Mouse (Mus musculus) brain, adult 2 months (tissue): ENCODE data around the gene Map4k4.

Experiments used
- DNase-seq: peaks from one replicate; pipeline ENCODE4 v3.0.0; 2011; ENCODE audit warnings: low read depth, low spot score

The Map4k4 gene

GRCm38 (mm10) chr1:39898686-39899085, 2.0 kb upstream of the Map4k4 start:
- DNase-seq: no peak

- peak; percentile 63 for DNase-seq
Measured at GRCm38 (mm10) chr1:39901063-39901811, 524 bp downstream of the Map4k4 start.

- DNase-seq: peak; percentile 87
Measured at GRCm38 (mm10) chr1:39901851-39902703, 1.4 kb downstream of the Map4k4 start.

GRCm38 (mm10) chr1:39902704-39903151, 2.0 kb downstream of the Map4k4 start:
- peak; percentile 76 for DNase-seq

GRCm38 (mm10) chr1:39904720-39905119, 4.0 kb downstream of the Map4k4 start:
- DNase-seq: no peak

GRCm38 (mm10) chr1:39906921-39907320, 6.2 kb downstream of the Map4k4 start:
- peak; percentile 20 for DNase-seq

- no peak for DNase-seq
Measured at GRCm38 (mm10) chr1:39908976-39909375, 8.3 kb downstream of the Map4k4 start.

- DNase-seq: peak; percentile 86
Measured at GRCm38 (mm10) chr1:39911446-39911845, 10.7 kb downstream of the Map4k4 start.

- DNase-seq: no peak
Measured at GRCm38 (mm10) chr1:39913256-39913655, 12.5 kb downstream of the Map4k4 start.

- peak; percentile 54 for DNase-seq
Measured at GRCm38 (mm10) chr1:39916144-39916543, 15.4 kb downstream of the Map4k4 start.

GRCm38 (mm10) chr1:39917855-39918516, 17.3 kb downstream of the Map4k4 start:
- DNase-seq: no peak

GRCm38 (mm10) chr1:39918517-39919115, 17.9 kb downstream of the Map4k4 start:
- DNase-seq: no peak

GRCm38 (mm10) chr1:39920616-39921015, 19.9 kb downstream of the Map4k4 start:
- no peak for DNase-seq

- DNase-seq: no peak
Measured at GRCm38 (mm10) chr1:39921996-39922395, 21.3 kb downstream of the Map4k4 start.

- peak; percentile 61 for DNase-seq
Measured at GRCm38 (mm10) chr1:39922714-39923113, 22.0 kb downstream of the Map4k4 start.

- DNase-seq: peak; percentile 91
Measured at GRCm38 (mm10) chr1:39923395-39924337, 23.0 kb downstream of the Map4k4 start.

GRCm38 (mm10) chr1:39931055-39931454, 30.3 kb downstream of the Map4k4 start:
- DNase-seq: no peak

- DNase-seq: no peak
Measured at GRCm38 (mm10) chr1:39932216-39932739, 31.6 kb downstream of the Map4k4 start.

GRCm38 (mm10) chr1:39932922-39933321, 32.2 kb downstream of the Map4k4 start:
- DNase-seq: no peak

- DNase-seq: no peak
Measured at GRCm38 (mm10) chr1:39934954-39935353, 34.2 kb downstream of the Map4k4 start.
